Mouse (Mus musculus) testis, adult 2 months (tissue): ENCODE data around the gene Il6ra.
A peak's percentile ranks its signal among the peaks of the same experiment; 100 is the strongest.

Experiments
- CTCF ChIP-seq: fragments of 200-500 bp; IDR thresholded peaks from 2 replicates; pipeline ENCODE4 v1.5.1; 2012; ENCODE audit warnings: low read depth, mild to moderate bottlenecking, inconsistent platforms, low read length, moderate library complexity; ENCODE audit not compliant: control insufficient read depth, insufficient read depth, insufficient replicate concordance
- POLR2A ChIP-seq: fragments of 200-500 bp; IDR thresholded peaks from 2 replicates; pipeline ENCODE4 v1.6.1; 2012; ENCODE audit warnings: low read depth, mild to moderate bottlenecking, inconsistent platforms, low read length, moderate library complexity; ENCODE audit not compliant: control insufficient read depth

- TF ChIP-seq CTCF (peak; percentile 82; the same call in 1 of the 2 replicates), POLR2A (no peak)
Observed at GRCm38 (mm10) chr3:89842258-89842657, 70.7 kb downstream of the Il6ra start.
